Mouse (Mus musculus): ENCODE data around the gene Casq2.
"Not testable (repeated sequence)": the region's sequence is repeated elsewhere in the genome, so short reads cannot be mapped to it uniquely, and the experiment has no call there.

Casq2 gene

GRCm38 (mm10) chr3:102159423-102160325 is 73.5 kb downstream of the Casq2 start:
- no peak for DNase-seq (ENCODE audit: extremely low read depth, low read depth, low spot score)

DNA sequence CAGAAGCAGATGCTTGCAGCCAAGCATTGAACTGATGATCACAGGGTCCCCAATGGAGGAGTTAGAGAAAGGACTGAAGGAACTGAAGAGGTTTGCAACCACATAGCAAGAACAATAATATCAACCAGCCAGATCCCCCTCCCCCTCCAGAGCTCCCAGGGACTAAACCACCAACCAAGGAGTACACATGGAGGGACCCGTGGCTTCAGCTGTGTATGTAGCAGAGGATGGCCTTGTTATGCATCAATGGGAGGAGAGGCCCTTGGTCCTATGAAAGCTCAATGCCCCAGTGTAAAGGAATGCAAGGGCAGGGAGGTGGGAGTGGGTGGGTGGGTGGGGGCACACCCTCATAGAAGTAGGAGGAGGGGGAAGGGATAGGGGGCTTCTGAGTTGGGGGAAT is 77.6 kb downstream of the Casq2 start:
- not testable (repeated sequence) for DNase-seq (ENCODE audit: extremely low read depth, low read depth, low spot score)

- DNase-seq (ENCODE audit: extremely low read depth, low read depth, low spot score): no peak
Observed at GRCm38 (mm10) chr3:102164911-102165310, 78.7 kb downstream of the Casq2 start.

DNA sequence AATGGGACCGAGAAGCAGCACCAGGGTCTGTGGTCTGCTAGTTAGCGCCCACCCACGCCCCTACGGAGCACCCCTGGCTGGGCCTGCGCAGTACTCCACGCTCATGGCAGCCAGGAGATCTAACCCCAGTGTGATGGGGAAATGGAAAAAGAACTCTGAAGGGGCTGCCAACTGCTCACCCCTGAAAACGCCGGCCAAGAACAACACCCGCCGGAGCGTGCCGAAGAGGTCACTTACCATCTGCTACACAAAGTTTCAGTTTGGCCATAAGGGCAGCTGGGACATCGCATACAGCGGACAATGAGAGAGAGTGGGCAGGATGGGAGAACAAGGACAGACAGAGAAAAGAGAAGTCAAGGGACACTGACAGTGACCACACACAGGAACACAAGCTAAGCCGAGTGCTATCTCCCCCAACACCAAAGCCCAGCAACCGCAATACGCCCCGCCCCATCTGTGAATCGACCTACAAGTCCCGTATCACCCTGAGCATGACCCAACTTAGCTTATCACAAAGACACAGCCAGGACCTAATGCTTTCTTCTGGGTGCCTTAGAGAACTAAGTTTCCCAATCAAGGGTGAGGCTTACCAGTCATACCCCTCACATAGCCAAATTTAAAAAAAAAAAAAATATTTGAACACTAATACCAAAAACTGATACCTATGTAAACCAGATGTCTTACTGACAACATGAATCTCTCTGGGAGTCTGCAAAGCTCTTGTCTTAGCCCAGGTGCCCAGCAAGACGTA is 79.5 kb downstream of the Casq2 start:
- no peak for DNase-seq (ENCODE audit: extremely low read depth, low read depth, low spot score)

- no peak for DNase-seq (ENCODE audit: extremely low read depth, low read depth, low spot score)
Observed at GRCm38 (mm10) chr3:102166287-102166620, 80.0 kb downstream of the Casq2 start.

- DNase-seq (ENCODE audit: extremely low read depth, low read depth, low spot score): no peak
Observed at GRCm38 (mm10) chr3:102166794-102167193, 80.6 kb downstream of the Casq2 start.

DNA sequence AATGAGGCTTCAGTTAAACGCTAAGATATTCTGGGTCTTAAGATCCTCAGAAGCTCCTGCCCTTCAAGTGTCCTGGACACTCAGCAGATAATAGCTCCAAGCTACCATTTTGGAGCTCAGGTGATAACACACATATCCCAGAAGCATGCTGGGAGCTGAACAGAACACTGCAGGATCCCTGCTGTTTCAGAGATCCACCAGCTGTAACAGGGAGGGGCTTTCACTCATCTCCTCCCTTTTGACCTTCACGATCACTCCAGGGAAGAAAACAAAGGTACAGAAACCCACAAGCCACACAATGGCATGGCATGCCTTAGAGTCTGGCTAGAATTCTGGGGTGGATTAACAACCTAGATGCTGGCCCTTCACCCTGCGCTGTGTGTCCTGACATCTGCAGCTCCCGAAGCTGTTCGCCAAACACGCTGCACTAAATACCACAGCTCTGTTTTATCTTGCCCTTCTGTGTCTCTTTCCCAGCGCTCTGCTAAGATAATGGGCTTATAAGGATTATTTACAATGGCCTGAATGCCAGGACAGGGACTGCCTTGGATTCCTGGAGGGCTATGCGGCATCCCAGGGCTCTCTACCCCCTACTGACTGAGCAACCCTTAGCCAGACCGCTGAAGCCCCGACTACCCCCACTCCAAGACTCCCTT is 81.5 kb downstream of the Casq2 start:
- DNase-seq (ENCODE audit: extremely low read depth, low read depth, low spot score): peak; percentile 68

DNA sequence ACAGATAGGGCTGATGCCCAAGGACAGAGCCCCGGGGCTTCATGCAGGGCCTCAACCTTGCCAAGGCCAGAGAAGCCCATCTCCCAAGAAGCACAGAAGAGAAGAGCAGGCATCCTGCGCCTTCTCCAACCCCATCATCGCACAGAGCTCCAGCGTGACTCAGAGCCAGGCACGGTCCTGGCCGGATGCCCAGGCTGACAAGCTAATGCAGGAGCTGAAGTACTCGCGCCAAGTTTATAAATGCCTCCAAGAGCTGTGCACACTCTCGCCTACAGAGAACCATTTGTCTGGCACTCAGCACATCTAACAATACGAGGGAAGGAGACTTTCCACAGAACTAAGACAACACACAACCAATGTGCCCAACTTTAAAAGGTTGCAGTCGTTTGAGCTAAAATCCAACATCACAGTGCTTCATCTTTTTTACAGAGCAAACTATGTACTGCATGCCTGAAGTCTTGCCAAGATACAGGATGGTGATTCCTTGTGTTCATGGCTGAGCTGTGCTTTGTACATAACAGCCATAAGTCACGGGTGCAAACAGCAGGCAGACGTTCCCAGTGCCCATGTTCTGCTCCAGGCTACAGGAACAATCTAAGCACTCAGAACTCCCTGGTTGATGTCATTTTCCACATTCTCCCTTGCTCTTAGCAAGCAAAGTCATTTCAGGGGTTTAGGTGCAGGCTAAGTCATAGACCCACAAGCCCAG is 83.1 kb downstream of the Casq2 start:
- peak; percentile 83 for DNase-seq (ENCODE audit: extremely low read depth, low read depth, low spot score)

- DNase-seq (ENCODE audit: extremely low read depth, low read depth, low spot score): no peak
Observed at GRCm38 (mm10) chr3:102174118-102174865, 88.1 kb downstream of the Casq2 start.

DNA sequence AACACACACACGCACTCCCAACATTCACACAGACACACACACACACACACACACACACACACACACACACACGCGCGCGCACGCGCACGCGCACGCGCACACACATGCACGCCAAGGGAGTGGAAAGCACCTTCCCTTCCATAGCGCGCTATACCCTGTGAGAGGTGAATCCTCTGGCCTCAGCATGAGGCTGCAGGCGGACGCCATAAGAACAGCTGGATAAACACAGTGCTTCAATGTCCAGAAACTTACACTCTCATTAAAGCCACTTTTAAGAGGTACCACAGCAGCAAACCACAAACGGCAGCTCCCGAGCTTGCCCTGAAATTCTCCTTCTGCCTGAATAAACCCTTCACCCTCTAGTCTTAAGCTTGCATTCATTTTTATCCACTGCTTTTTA is 89.5 kb downstream of the Casq2 start:
- DNase-seq (ENCODE audit: extremely low read depth, low read depth, low spot score): no peak

GRCm38 (mm10) chr3:102176116-102176515 is 89.9 kb downstream of the Casq2 start:
- no peak for DNase-seq (ENCODE audit: extremely low read depth, low read depth, low spot score)

- no peak for DNase-seq (ENCODE audit: extremely low read depth, low read depth, low spot score)
Observed at GRCm38 (mm10) chr3:102177837-102178615, 91.8 kb downstream of the Casq2 start.

- DNase-seq (ENCODE audit: extremely low read depth, low read depth, low spot score): no peak
Observed at GRCm38 (mm10) chr3:102179869-102180268, 93.7 kb downstream of the Casq2 start.

- no peak for DNase-seq (ENCODE audit: extremely low read depth, low read depth, low spot score)
Observed at GRCm38 (mm10) chr3:102180746-102181145, 94.5 kb downstream of the Casq2 start.

- DNase-seq (ENCODE audit: extremely low read depth, low read depth, low spot score): no peak
Observed at GRCm38 (mm10) chr3:102181191-102181590, 95.0 kb downstream of the Casq2 start.

DNA sequence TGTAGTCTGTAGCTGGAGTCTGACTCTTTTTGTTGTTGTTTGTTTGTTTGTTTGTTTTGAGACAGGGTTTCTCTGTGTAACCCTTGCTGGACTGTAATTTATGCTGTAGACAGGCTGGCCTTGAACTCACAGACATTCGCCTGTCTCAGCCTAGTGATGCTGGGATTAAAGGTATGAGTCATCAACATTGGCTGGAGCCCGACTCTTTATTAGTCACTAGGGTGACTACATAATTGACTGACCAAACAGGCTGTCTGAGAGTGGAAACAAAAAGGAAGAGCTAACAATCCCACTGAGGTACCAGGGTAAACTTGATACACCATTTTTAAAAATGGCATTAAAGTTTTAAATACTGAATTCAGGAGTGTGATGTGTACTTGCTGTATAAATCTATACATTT is 96.4 kb downstream of the Casq2 start:
- DNase-seq (ENCODE audit: extremely low read depth, low read depth, low spot score): no peak

GRCm38 (mm10) chr3:102184721-102185120 is 98.5 kb downstream of the Casq2 start:
- DNase-seq (ENCODE audit: extremely low read depth, low read depth, low spot score): no peak

DNA sequence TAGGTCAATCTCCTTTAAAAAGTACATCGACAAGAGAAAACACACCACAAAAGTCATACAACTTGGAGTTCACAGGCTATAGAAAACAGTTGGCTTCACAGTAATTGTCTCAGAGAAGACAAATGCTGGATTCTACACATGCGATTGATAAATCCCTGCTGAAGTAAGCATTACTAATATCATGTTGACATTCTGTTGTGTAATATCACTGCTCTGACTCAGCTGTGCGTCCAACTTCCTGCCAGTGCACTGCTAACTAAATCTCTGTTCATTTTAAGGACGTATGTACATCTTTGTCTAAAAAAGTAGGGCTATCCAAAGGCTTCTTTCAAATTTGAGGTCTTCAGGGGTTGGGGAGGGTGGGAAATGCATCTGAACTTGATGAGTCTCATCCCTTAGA is 101.2 kb downstream of the Casq2 start:
- DNase-seq (ENCODE audit: extremely low read depth, low read depth, low spot score): no peak

DNA sequence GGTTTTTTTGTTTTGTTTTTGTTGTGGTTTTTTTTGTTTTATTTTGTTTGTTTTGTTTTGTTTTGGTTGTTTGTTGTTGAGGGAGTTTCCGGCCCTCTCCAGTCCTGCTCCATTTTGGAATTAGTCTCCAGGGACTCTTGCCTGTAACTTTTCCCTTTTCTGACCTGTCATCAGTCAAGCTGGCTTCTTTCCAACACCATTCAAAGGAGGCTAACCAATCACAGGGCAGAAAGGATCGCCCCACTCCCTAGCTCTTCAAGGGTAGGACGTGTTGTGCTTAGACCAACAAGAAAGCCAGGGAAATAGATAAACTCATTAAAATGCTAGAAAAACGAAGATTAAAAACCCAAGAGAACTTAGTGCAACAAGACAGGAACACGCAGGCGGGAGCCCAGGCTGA is 102.8 kb downstream of the Casq2 start:
- DNase-seq (ENCODE audit: extremely low read depth, low read depth, low spot score): no peak

DNA sequence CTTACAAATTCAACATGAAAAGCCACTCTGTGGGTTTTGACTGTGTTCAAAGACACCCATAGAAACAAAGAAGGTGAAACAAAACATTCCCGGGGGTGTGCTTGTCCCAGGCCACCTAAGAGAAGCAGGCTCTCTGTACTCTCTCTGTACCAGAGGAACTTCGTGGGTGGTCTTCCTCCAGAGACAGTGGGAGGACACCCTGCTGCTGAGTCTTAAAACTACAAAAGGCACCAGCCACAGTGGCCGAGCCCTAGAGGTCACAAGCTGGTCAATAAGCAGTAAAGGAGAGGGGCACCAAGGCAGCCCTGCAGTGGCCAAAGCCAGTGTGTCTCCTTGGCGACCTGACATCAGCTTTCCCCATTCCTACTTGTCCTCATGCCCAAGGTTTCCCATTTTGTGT is 103.8 kb downstream of the Casq2 start:
- DNase-seq (ENCODE audit: extremely low read depth, low read depth, low spot score): no peak
